17 mouse cellular contexts compared by ENCODE assay signal in the genomic region with DNA sequence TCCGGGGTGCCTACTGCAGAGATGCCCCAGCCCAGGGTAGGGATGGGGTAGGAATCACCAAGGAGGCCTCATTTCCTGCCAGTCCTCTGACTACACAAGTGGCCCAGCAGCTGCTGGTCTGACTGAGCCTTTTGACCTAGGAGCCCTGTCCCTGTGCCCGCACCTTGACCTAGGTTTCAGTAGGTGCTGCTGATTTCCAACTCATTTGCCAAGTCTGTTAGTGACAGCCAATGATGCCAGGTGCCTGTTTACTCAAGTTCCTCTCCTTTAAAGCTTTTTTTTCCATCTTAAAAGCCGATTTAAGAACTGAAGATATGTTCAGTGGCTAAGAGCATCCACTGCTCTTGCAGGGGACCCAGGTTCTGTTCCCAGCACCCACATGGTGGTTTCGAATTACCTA. TPM values are rescaled to one million over a fixed set of nuclear protein-coding genes. Genes with fewer than 3 reads are reported as not detected.
"Had no signal": no experiment of that assay in that cellular context is flagged by ENCODE, and none has a peak within 500 bp of the region (broad histone marks: within the 10 kb centered on the region; RNA-seq: fewer than 3 reads in every experiment).

No protein-coding gene starts in this region.

- H3K4me3 ChIP-seq: embryonic facial prominence, embryonic 10.5 days; embryonic facial prominence, embryonic 12.5 days; embryonic facial prominence, embryonic 13.5 days; embryonic facial prominence, embryonic 15.5 days; erythroblast, embryonic 14.5 days; forebrain, embryonic 10.5 days; forebrain, embryonic 12.5 days; forebrain, embryonic 13.5 days; forebrain, embryonic 15.5 days; gastrocnemius, adult 2 months; heart, adult 2 months had no signal

- H3K4me2 ChIP-seq: embryonic facial prominence, embryonic 12.5 days; embryonic facial prominence, embryonic 13.5 days; embryonic facial prominence, embryonic 15.5 days; forebrain, embryonic 12.5 days; forebrain, embryonic 13.5 days; forebrain, embryonic 15.5 days had no signal

- DNase-seq: embryo, embryonic 11 days; forebrain, postnatal 0 days; heart, adult 11 months; heart, adult 18-20 months; heart, adult 2 months had no signal

- H3K27ac ChIP-seq: embryonic facial prominence, embryonic 10.5 days; embryonic facial prominence, embryonic 12.5 days; embryonic facial prominence, embryonic 13.5 days; embryonic facial prominence, embryonic 15.5 days; forebrain, embryonic 10.5 days; forebrain, embryonic 12.5 days; forebrain, embryonic 13.5 days; forebrain, embryonic 15.5 days; heart, adult 2 months had no signal

- H3K9me3 ChIP-seq: embryonic facial prominence, embryonic 10.5 days; embryonic facial prominence, embryonic 12.5 days; embryonic facial prominence, embryonic 13.5 days; embryonic facial prominence, embryonic 15.5 days; forebrain, embryonic 10.5 days; forebrain, embryonic 12.5 days; forebrain, embryonic 13.5 days; forebrain, embryonic 15.5 days had no signal

- ATAC-seq: forebrain, embryonic 13.5 days; forebrain, embryonic 14.5 days; forebrain, embryonic 15.5 days; forebrain, embryonic 16.5 days; forebrain, postnatal 0 days had no signal

- H3K9ac ChIP-seq: embryonic facial prominence, embryonic 12.5 days; embryonic facial prominence, embryonic 13.5 days; embryonic facial prominence, embryonic 15.5 days; forebrain, embryonic 12.5 days; forebrain, embryonic 13.5 days; forebrain, embryonic 15.5 days; forebrain, postnatal 0 days had no signal

- H3K27me3 ChIP-seq: embryonic facial prominence, embryonic 12.5 days; embryonic facial prominence, embryonic 13.5 days; embryonic facial prominence, embryonic 15.5 days; forebrain, embryonic 12.5 days; forebrain, embryonic 13.5 days; forebrain, embryonic 15.5 days had no signal

RNA-seq across cellular contexts. Expression of a gene that starts 53.9 kb away (rescaled TPM):
- total RNA-seq: forebrain, postnatal 0 days had no signal
- polyA plus RNA-seq: erythroblast, embryonic 14.5 days had no signal
